In the genomic region with DNA sequence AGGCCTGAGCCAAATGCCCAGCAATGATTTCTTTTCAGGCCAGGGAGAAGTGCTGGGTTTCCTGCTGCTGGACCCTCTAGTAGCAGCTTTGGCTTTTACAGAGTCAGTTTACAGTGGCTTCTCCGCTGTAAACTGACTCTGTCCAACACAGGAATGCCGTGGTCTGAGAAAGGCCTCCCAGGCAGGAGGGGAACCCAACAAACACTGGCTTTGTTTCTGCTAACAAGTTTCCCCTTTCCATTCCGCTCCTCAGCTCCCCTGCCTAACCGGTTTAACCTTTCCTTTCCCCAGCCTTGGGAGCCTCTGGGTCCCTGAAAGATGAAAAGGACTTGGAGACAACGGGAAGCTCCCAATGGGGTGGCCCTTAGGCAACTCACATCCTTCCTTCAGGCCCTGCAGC, we compare ENCODE assay signal across 15 mouse cellular contexts. TPM values are rescaled to one million over a fixed set of nuclear protein-coding genes. Genes with fewer than 3 reads are reported as not detected.
DNase-seq lines count a peak whose midpoint lies in the region; ATAC-seq and TF ChIP-seq lines count a peak whose summit lies in the region.
"Had no signal": no experiment of that assay in that cellular context is flagged by ENCODE, and none has a peak within 500 bp of the region (broad histone marks: within the 10 kb centered on the region; RNA-seq: fewer than 3 reads in every experiment).

No protein-coding gene starts in this region.

- peaks cover 28% of the 10 kb centered on the region for H3K4me1 ChIP-seq in heart, embryonic 11.5 days (ENCODE audit: control insufficient read depth, insufficient read depth, low read length)
- peaks cover 6% of the 10 kb centered on the region for H3K4me1 ChIP-seq in heart, adult 2 months (ENCODE audit: control insufficient read depth, insufficient read depth, low read length)
- peaks cover 27% of the 10 kb centered on the region for H3K4me1 ChIP-seq in lung, embryonic 16.5 days (replicated peaks; ENCODE audit: control insufficient read depth, insufficient read depth, low read length)
- peaks cover 7% of the 10 kb centered on the region; the same call in 1 of the 2 replicates for H3K4me1 ChIP-seq in embryonic facial prominence, embryonic 14.5 days (ENCODE audit: control insufficient read depth, insufficient read depth, low read length)
- H3K4me1 ChIP-seq in stomach, postnatal 0 days (replicated peaks; ENCODE audit: control insufficient read depth, insufficient read depth): peaks cover 7% of the 10 kb centered on the region; the same call in 1 of the 2 replicates
- H3K4me1 ChIP-seq in liver, embryonic 11.5 days (replicated peaks; ENCODE audit: control insufficient read depth, insufficient read depth, low read length): peaks cover 6% of the 10 kb centered on the region

- H3K4me2 ChIP-seq in heart, embryonic 11.5 days: no peak overlapping the region
- no peak overlapping the region for H3K4me2 ChIP-seq in lung, embryonic 16.5 days (ENCODE audit: low read depth, low read length)
- 0 out of 2 replicates have a peak overlapping the region, but pooled peaks have one; percentile 4 for H3K4me2 ChIP-seq in embryonic facial prominence, embryonic 14.5 days (ENCODE audit: low read depth, low read length)
- no peak overlapping the region for H3K4me2 ChIP-seq in stomach, postnatal 0 days (replicated peaks; ENCODE audit: low read depth)
- no peak overlapping the region for H3K4me2 ChIP-seq in liver, embryonic 11.5 days

- no peaks in the 10 kb centered on the region for H3K9me3 ChIP-seq in heart, embryonic 11.5 days (replicated peaks; ENCODE audit: control insufficient read depth, low read length)
- H3K9me3 ChIP-seq in lung, embryonic 16.5 days (ENCODE audit: control insufficient read depth, low read length): no peaks in the 10 kb centered on the region
- H3K9me3 ChIP-seq in embryonic facial prominence, embryonic 14.5 days (ENCODE audit: control insufficient read depth, low read length): no peaks in the 10 kb centered on the region
- no peaks in the 10 kb centered on the region for H3K9me3 ChIP-seq in stomach, postnatal 0 days (ENCODE audit: control insufficient read depth, low read length)
- H3K9me3 ChIP-seq in liver, embryonic 11.5 days (ENCODE audit: control insufficient read depth, low read length): no peaks in the 10 kb centered on the region
- H3K9me3 ChIP-seq: midbrain, embryonic 10.5 days had no signal

- no peak for ATAC-seq in heart, embryonic 11.5 days (replicated peaks; ENCODE audit: insufficient number of reproducible peaks, low FRiP score, low TSS enrichment)
- no peak for ATAC-seq in lung, embryonic 16.5 days (ENCODE audit: low read depth)
- ATAC-seq in embryonic facial prominence, embryonic 14.5 days (ENCODE audit: low read depth): peak; percentile 47; the same call in 1 of the 2 replicates
- ATAC-seq in stomach, postnatal 0 days (ENCODE audit: low FRiP score, low TSS enrichment): no peak
- no peak for ATAC-seq in liver, embryonic 11.5 days (replicated peaks; ENCODE audit: low FRiP score)

- no peak for TF ChIP-seq CTCF in heart, adult 2 months (IDR thresholded peaks at IDR 0.05)
- TF ChIP-seq CTCF in stomach, postnatal 0 days (IDR thresholded peaks at IDR 0.05; ENCODE audit: low read depth): no peak

- intact Hi-C loops in heart, adult 2 months (cut with DNase I): no loop called here

- no peak overlapping the region; the same call in 1 of the 2 replicates for H3K9ac ChIP-seq in heart, embryonic 11.5 days (ENCODE audit: low read depth, low read length)
- no peak overlapping the region for H3K9ac ChIP-seq in heart, adult 2 months (ENCODE audit: low read depth, low read length)
- H3K9ac ChIP-seq in lung, embryonic 16.5 days (ENCODE audit: low read length): 0 out of 2 replicates have a peak overlapping the region, but pooled peaks have one; percentile 25
- no peak overlapping the region for H3K9ac ChIP-seq in embryonic facial prominence, embryonic 14.5 days (ENCODE audit: low read depth, low read length)
- no peak overlapping the region for H3K9ac ChIP-seq in stomach, postnatal 0 days (ENCODE audit: low read length)
- no peak overlapping the region for H3K9ac ChIP-seq in liver, embryonic 11.5 days (ENCODE audit: low read depth, low read length)
- H3K9ac ChIP-seq: liver, embryonic 14.5 days had no signal

- no peaks in the 10 kb centered on the region for H3K79me2 ChIP-seq in heart, adult 2 months (replicated peaks; ENCODE audit: control insufficient read depth, insufficient read depth, low read length)

- DNase-seq in heart, adult 2 months: no peak
- no peak for DNase-seq in lung, postnatal 36 days
- peak; percentile 61 for DNase-seq in embryonic facial prominence, embryonic 14.5 days (ENCODE audit: low spot score)
- peak; percentile 22 for DNase-seq in stomach, postnatal 0 days (ENCODE audit: low spot score)
- no peak for DNase-seq in liver, embryonic 11.5 days (ENCODE audit: low spot score)
- DNase-seq: adrenal gland, postnatal 25 days; cerebellum, adult 11 months; heart, adult 11 months; kidney, postnatal 36 days; thymus, postnatal 14 days had no signal

- H3K27me3 ChIP-seq in heart, embryonic 11.5 days (ENCODE audit: control insufficient read depth, insufficient read depth, low read length): no peaks in the 10 kb centered on the region
- H3K27me3 ChIP-seq in heart, adult 2 months (ENCODE audit: control insufficient read depth, insufficient read depth, low read length): no peaks in the 10 kb centered on the region
- no peaks in the 10 kb centered on the region for H3K27me3 ChIP-seq in lung, embryonic 16.5 days (ENCODE audit: control insufficient read depth, insufficient read depth, low read depth, low read length)
- no peaks in the 10 kb centered on the region for H3K27me3 ChIP-seq in embryonic facial prominence, embryonic 14.5 days (replicated peaks; ENCODE audit: control insufficient read depth, insufficient read depth, low read length)
- no peaks in the 10 kb centered on the region for H3K27me3 ChIP-seq in stomach, postnatal 0 days (ENCODE audit: control insufficient read depth, insufficient read depth, low read length)
- H3K27me3 ChIP-seq in liver, embryonic 11.5 days (replicated peaks; ENCODE audit: control insufficient read depth, insufficient read depth, low read length): no peaks in the 10 kb centered on the region

- H3K27ac ChIP-seq in heart, embryonic 11.5 days (ENCODE audit: low read depth, low read length): 0 out of 2 replicates have a peak overlapping the region, but pooled peaks have one; percentile 19
- no peak overlapping the region for H3K27ac ChIP-seq in heart, adult 2 months
- peak overlapping the region; percentile 92 for H3K27ac ChIP-seq in lung, embryonic 16.5 days (ENCODE audit: low read length)
- peak overlapping the region; percentile 61; the same call in 1 of the 2 replicates for H3K27ac ChIP-seq in embryonic facial prominence, embryonic 14.5 days (replicated peaks; ENCODE audit: low read depth, low read length)
- no peak overlapping the region for H3K27ac ChIP-seq in stomach, postnatal 0 days (replicated peaks)
- no peak overlapping the region for H3K27ac ChIP-seq in liver, embryonic 11.5 days (ENCODE audit: low read depth, low read length)
- H3K27ac ChIP-seq: liver, embryonic 14.5 days; midbrain, embryonic 10.5 days had no signal

- no peak overlapping the region for H3K4me3 ChIP-seq in heart, embryonic 11.5 days (ENCODE audit: low read depth, low read length)
- no peak overlapping the region for H3K4me3 ChIP-seq in heart, adult 2 months
- H3K4me3 ChIP-seq in lung, embryonic 16.5 days (ENCODE audit: low read length): no peak overlapping the region
- H3K4me3 ChIP-seq in embryonic facial prominence, embryonic 14.5 days (ENCODE audit: low read depth, low read length): no peak overlapping the region
- H3K4me3 ChIP-seq in stomach, postnatal 0 days (ENCODE audit: low read depth, low read length): no peak overlapping the region
- no peak overlapping the region for H3K4me3 ChIP-seq in liver, embryonic 11.5 days (ENCODE audit: low read depth, low read length)
- H3K4me3 ChIP-seq: midbrain, embryonic 10.5 days had no signal

- 36% methylated on average over 5 of the region's 5 CpGs for WGBS in heart, embryonic 11.5 days (ENCODE audit: insufficient replicate concordance)
- WGBS in heart, adult 2 months: 50% methylated on average over 5 of the region's 5 CpGs
- 24% methylated on average over 5 of the region's 5 CpGs for WGBS in lung, embryonic 16.5 days
- WGBS in embryonic facial prominence, embryonic 14.5 days: 2% methylated on average over 5 of the region's 5 CpGs
- 25% methylated on average over 5 of the region's 5 CpGs for WGBS in stomach, postnatal 0 days
- WGBS in liver, embryonic 11.5 days: 44% methylated on average over 5 of the region's 5 CpGs

- TF ChIP-seq EP300 in heart, adult 2 months (IDR thresholded peaks at IDR 0.05; ENCODE audit: insufficient read depth, low read depth, low read length): no peak
- TF ChIP-seq EP300 in stomach, postnatal 0 days (optimal IDR thresholded peaks at IDR 0.05): no peak

- no peak for TF ChIP-seq POLR2A in heart, adult 2 months (IDR thresholded peaks at IDR 0.05; ENCODE audit: insufficient read depth, low read depth, low read length)

- peaks cover 13% of the 10 kb centered on the region for H3K36me3 ChIP-seq in heart, embryonic 11.5 days (ENCODE audit: control insufficient read depth, insufficient read depth, low read length)
- no peaks in the 10 kb centered on the region for H3K36me3 ChIP-seq in heart, adult 2 months (ENCODE audit: control insufficient read depth, insufficient read depth, low read length)
- H3K36me3 ChIP-seq in lung, embryonic 16.5 days (ENCODE audit: control insufficient read depth, insufficient read depth, low read length): peaks cover 12% of the 10 kb centered on the region; the same call in 1 of the 2 replicates
- H3K36me3 ChIP-seq in embryonic facial prominence, embryonic 14.5 days (ENCODE audit: control insufficient read depth, insufficient read depth, low read length): peaks cover 37% of the 10 kb centered on the region
- H3K36me3 ChIP-seq in stomach, postnatal 0 days (ENCODE audit: control insufficient read depth, insufficient read depth, low read length): peaks cover 16% of the 10 kb centered on the region
- H3K36me3 ChIP-seq in liver, embryonic 11.5 days (ENCODE audit: control insufficient read depth, insufficient read depth, low read length): peaks cover 28% of the 10 kb centered on the region

RNA-seq across cellular contexts. Expression of gene Ssr2, which starts 14.6 kb away (rescaled TPM):
- polyA plus RNA-seq in heart, embryonic 11.5 days (2014; fragmentation: Nextera tagmentation; extraction: Ambion mirVana): 206 and 229 TPM in 2 replicates
- 10 to 100 TPM; 65.3 to 67.6 TPM for total RNA-seq in heart, adult 2 months (2021)
- 80.0 and 115 TPM in 2 replicates for polyA plus RNA-seq in heart, adult 2 months (2012; rRNA removed)
- polyA plus RNA-seq in lung, embryonic 16.5 days (2015; fragmentation: Nextera tagmentation; extraction: Ambion mirVana): 354 and 367 TPM in 2 replicates
- 289 and 337 TPM in 2 replicates for polyA plus RNA-seq in embryonic facial prominence, embryonic 14.5 days (2014; fragmentation: Nextera tagmentation; extraction: Ambion mirVana)
- polyA plus RNA-seq in stomach, postnatal 0 days (2015; fragmentation: Nextera tagmentation; extraction: Ambion mirVana): 257 and 271 TPM in 2 replicates
- 306 and 307 TPM in 2 replicates for polyA plus RNA-seq in liver, embryonic 11.5 days (2014; fragmentation: Nextera tagmentation; extraction: Ambion mirVana)

RNA-seq across cellular contexts. Expression of gene Arhgef2, which starts 15.5 kb away (rescaled TPM):
- polyA plus RNA-seq in heart, embryonic 11.5 days (2014; fragmentation: Nextera tagmentation; extraction: Ambion mirVana): 91.4 and 102 TPM in 2 replicates
- total RNA-seq in heart, adult 2 months (2021): 10 to 100 TPM; 37.3 to 37.5 TPM
- polyA plus RNA-seq in heart, adult 2 months (2012; rRNA removed): 51.0 and 53.4 TPM in 2 replicates
- 123 and 125 TPM in 2 replicates for polyA plus RNA-seq in lung, embryonic 16.5 days (2015; fragmentation: Nextera tagmentation; extraction: Ambion mirVana)
- 88.0 and 88.7 TPM in 2 replicates for polyA plus RNA-seq in embryonic facial prominence, embryonic 14.5 days (2014; fragmentation: Nextera tagmentation; extraction: Ambion mirVana)
- polyA plus RNA-seq in stomach, postnatal 0 days (2015; fragmentation: Nextera tagmentation; extraction: Ambion mirVana): 29.0 and 33.0 TPM in 2 replicates
- 64.3 and 66.3 TPM in 2 replicates for polyA plus RNA-seq in liver, embryonic 11.5 days (2014; fragmentation: Nextera tagmentation; extraction: Ambion mirVana)

RNA-seq across cellular contexts. Expression of gene Ubqln4, which starts 36.7 kb away (rescaled TPM):
- polyA plus RNA-seq in heart, embryonic 11.5 days (2014; fragmentation: Nextera tagmentation; extraction: Ambion mirVana): 48.8 and 49.5 TPM in 2 replicates
- 10 to 100 TPM; 70.1 to 76.5 TPM for total RNA-seq in heart, adult 2 months (2021)
- 69.3 and 86.7 TPM in 2 replicates for polyA plus RNA-seq in heart, adult 2 months (2012; rRNA removed)
- 39.3 and 41.8 TPM in 2 replicates for polyA plus RNA-seq in lung, embryonic 16.5 days (2015; fragmentation: Nextera tagmentation; extraction: Ambion mirVana)
- 46.3 and 50.0 TPM in 2 replicates for polyA plus RNA-seq in embryonic facial prominence, embryonic 14.5 days (2014; fragmentation: Nextera tagmentation; extraction: Ambion mirVana)
- 19.5 and 21.8 TPM in 2 replicates for polyA plus RNA-seq in stomach, postnatal 0 days (2015; fragmentation: Nextera tagmentation; extraction: Ambion mirVana)
- polyA plus RNA-seq in liver, embryonic 11.5 days (2014; fragmentation: Nextera tagmentation; extraction: Ambion mirVana): 65.8 and 67.7 TPM in 2 replicates

RNA-seq across cellular contexts. Expression of gene Lamtor2, which starts 37.4 kb away (rescaled TPM):
- polyA plus RNA-seq in heart, embryonic 11.5 days (2014; fragmentation: Nextera tagmentation; extraction: Ambion mirVana): 86.9 and 110 TPM in 2 replicates
- 100 to 1,000 TPM in 1 of 2 experiments, 10 to 100 TPM in 1; 94.3 to 104 TPM for total RNA-seq in heart, adult 2 months (2021)
- polyA plus RNA-seq in heart, adult 2 months (2012; rRNA removed): 118 TPM in 2 replicates
- 169 and 183 TPM in 2 replicates for polyA plus RNA-seq in lung, embryonic 16.5 days (2015; fragmentation: Nextera tagmentation; extraction: Ambion mirVana)
- polyA plus RNA-seq in embryonic facial prominence, embryonic 14.5 days (2014; fragmentation: Nextera tagmentation; extraction: Ambion mirVana): 97.9 and 107 TPM in 2 replicates
- polyA plus RNA-seq in stomach, postnatal 0 days (2015; fragmentation: Nextera tagmentation; extraction: Ambion mirVana): 154 and 157 TPM in 2 replicates
- 111 and 120 TPM in 2 replicates for polyA plus RNA-seq in liver, embryonic 11.5 days (2014; fragmentation: Nextera tagmentation; extraction: Ambion mirVana)

RNA-seq across cellular contexts. Expression of gene Rab25, which starts 42.1 kb away (rescaled TPM):
- polyA plus RNA-seq in heart, embryonic 11.5 days (2014; fragmentation: Nextera tagmentation; extraction: Ambion mirVana): 0.21 TPM in 1 of 2 replicates, not detected in the other
- not detected for total RNA-seq in heart, adult 2 months (2021)
- 2.2 TPM in 1 of 2 replicates, not detected in the other for polyA plus RNA-seq in heart, adult 2 months (2012; rRNA removed)
- polyA plus RNA-seq in lung, embryonic 16.5 days (2015; fragmentation: Nextera tagmentation; extraction: Ambion mirVana): 48.0 and 61.2 TPM in 2 replicates
- 33.8 and 38.0 TPM in 2 replicates for polyA plus RNA-seq in embryonic facial prominence, embryonic 14.5 days (2014; fragmentation: Nextera tagmentation; extraction: Ambion mirVana)
- 252 and 271 TPM in 2 replicates for polyA plus RNA-seq in stomach, postnatal 0 days (2015; fragmentation: Nextera tagmentation; extraction: Ambion mirVana)
- 1.1 and 1.2 TPM in 2 replicates for polyA plus RNA-seq in liver, embryonic 11.5 days (2014; fragmentation: Nextera tagmentation; extraction: Ambion mirVana)
- total RNA-seq: adrenal gland, postnatal 25 days; left cerebral cortex, adult 18-20 months had no signal

Comparison
In these comparisons a context has a peak if more than half of its experiments do, and no peak if none do; other contexts are left out.
1. H3K27ac ChIP-seq: peak in heart, embryonic 11.5 days (single experiment), lung, embryonic 16.5 days (single experiment) and embryonic facial prominence, embryonic 14.5 days (single experiment); none in heart, adult 2 months (single experiment), stomach, postnatal 0 days (single experiment) and liver, embryonic 11.5 days (single experiment).
2. DNase-seq: peak in embryonic facial prominence, embryonic 14.5 days (single experiment) and stomach, postnatal 0 days (single experiment); none in heart, adult 2 months (0 of 2), lung, postnatal 36 days (single experiment) and liver, embryonic 11.5 days (single experiment).